Comparison of ENCODE assay signal across 14 mouse cellular contexts in the genomic region with DNA sequence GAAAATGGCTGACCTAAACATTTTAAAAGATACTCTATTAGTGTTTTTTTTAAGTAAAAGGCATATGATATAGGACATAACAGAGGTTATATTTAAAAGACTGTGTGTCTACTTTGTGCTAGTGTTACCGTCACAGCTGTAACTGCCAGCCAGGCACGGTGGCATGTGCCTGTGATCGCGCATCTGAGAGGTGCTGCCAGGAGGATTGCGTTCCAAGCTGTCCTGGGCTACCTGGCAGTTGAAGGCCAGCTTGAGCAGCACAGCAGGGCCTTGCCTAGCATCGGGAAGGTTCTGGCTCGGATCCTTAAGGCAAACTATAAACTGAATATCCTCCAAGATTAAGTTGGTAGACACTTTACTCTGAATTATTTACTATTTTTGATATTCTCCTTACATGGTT.
DNase-seq lines count a peak whose midpoint lies in the region; TF ChIP-seq lines count a peak whose summit lies in the region.
"Had no signal": no experiment of that assay in that cellular context is flagged by ENCODE, and none has a peak within 500 bp of the region (broad histone marks: within the 10 kb centered on the region; RNA-seq: fewer than 3 reads in every experiment).

No protein-coding gene starts in this region.

- H3K4me1 ChIP-seq in liver, adult 2 months (ENCODE audit: control insufficient read depth, insufficient read depth, low read length), result peaks cover 2% of the 10 kb centered on the region
- H3K4me1 ChIP-seq: forebrain, embryonic 13.5 days; liver, embryonic 15.5 days; midbrain, embryonic 15.5 days; neural tube, embryonic 13.5 days had no signal

- H3K27me3 ChIP-seq in liver, adult 2 months (ENCODE audit: control insufficient read depth, insufficient read depth, low read length), result no peaks in the 10 kb centered on the region
- H3K27me3 ChIP-seq: forebrain, embryonic 13.5 days; liver, embryonic 15.5 days; midbrain, embryonic 15.5 days; neural tube, embryonic 13.5 days had no signal

- no peak overlapping the region for H3K9ac ChIP-seq in liver, adult 2 months (ENCODE audit: low read depth, low read length)
- H3K9ac ChIP-seq: forebrain, embryonic 13.5 days; liver, embryonic 15.5 days; midbrain, embryonic 15.5 days; neural tube, embryonic 13.5 days had no signal

- H3K79me2 ChIP-seq in liver, adult 2 months (ENCODE audit: control insufficient read depth, insufficient read depth, low read length), result no peaks in the 10 kb centered on the region

- 40% methylated on average over 7 of the region's 7 CpGs for WGBS in liver, adult 2 months

- H3K27ac ChIP-seq in liver, adult 2 months (replicated peaks; ENCODE audit: insufficient read depth, low read depth, low read length), result no peak overlapping the region
- H3K27ac ChIP-seq: forebrain, embryonic 13.5 days; liver, embryonic 15.5 days; midbrain, embryonic 15.5 days; neural tube, embryonic 13.5 days had no signal

- peak; percentile 47 for DNase-seq in gastrocnemius, adult 18-20 months (ENCODE audit: low spot score)
- DNase-seq in gastrocnemius, postnatal 25 days, result no peak
- peak; percentile 74 for DNase-seq in liver, adult 2 months (ENCODE audit: extremely low read depth, low read depth, low spot score)
- DNase-seq in liver (no peak), MN1 (ENCODE audit: low spot score) (no peak)
- peak; percentile 76 to 81 for DNase-seq in cerebellum, postnatal 10 days
- no peak for DNase-seq in layer of hippocampus, postnatal 14 days (ENCODE audit: low spot score in 2 of 2)
- DNase-seq in thymus, postnatal 14 days, result no peak
- DNase-seq: gastrocnemius, postnatal 36 days; retina, postnatal 1 day had no signal

- H3K4me3 ChIP-seq in liver, adult 2 months (ENCODE audit: insufficient read depth, low read depth, low read length), result no peak overlapping the region
- H3K4me3 ChIP-seq: forebrain, embryonic 13.5 days; liver, embryonic 15.5 days; midbrain, embryonic 15.5 days; neural tube, embryonic 13.5 days had no signal

- TF ChIP-seq CTCF in liver, adult 2 months (IDR thresholded peaks at IDR 0.05; ENCODE audit: low read depth, low read length), result no peak

- TF ChIP-seq POLR2A in liver, adult 2 months (IDR thresholded peaks at IDR 0.05; ENCODE audit: extremely low read depth, insufficient read depth, low read length), result no peak

- peaks cover 1% of the 10 kb centered on the region; the same call in 1 of the 2 replicates for H3K36me3 ChIP-seq in liver, adult 2 months (ENCODE audit: control insufficient read depth, insufficient read depth, low read length)

Comparison
In these comparisons a context has a peak if more than half of its experiments do, and no peak if none do; other contexts are left out.
1. DNase-seq: peak in gastrocnemius, adult 18-20 months (single experiment), liver, adult 2 months (single experiment) and cerebellum, postnatal 10 days (2 of 2); none in gastrocnemius, postnatal 25 days (single experiment), liver (single experiment), layer of hippocampus, postnatal 14 days (0 of 2), MN1 (single experiment) and thymus, postnatal 14 days (single experiment).